Mouse (Mus musculus) C2C12 (cell line): ENCODE measurements around the gene Chrne.

Experiments
- CEBPB ChIP-seq: IDR thresholded peaks from one replicate; pipeline ENCODE4 v1.6.1; 2011; ENCODE audit warnings: low read depth, mild to moderate bottlenecking, control low read depth, moderate library complexity
- CTCF ChIP-seq: IDR thresholded peaks from one replicate; pipeline ENCODE4 v1.5.1; 2011; ENCODE audit not compliant: control insufficient read depth, insufficient read depth, insufficient read length
- FOSL1 ChIP-seq: IDR thresholded peaks from one replicate; pipeline ENCODE4 v1.8.0; 2011; ENCODE audit warnings: mild to moderate bottlenecking, low read length; ENCODE audit not compliant: poor library complexity, insufficient read depth, severe bottlenecking
- MAX ChIP-seq: IDR thresholded peaks from one replicate; pipeline ENCODE4 v1.6.1; 2011; ENCODE audit warnings: mild to moderate bottlenecking, control low read depth
- MYOG ChIP-seq: IDR thresholded peaks from one replicate; pipeline ENCODE4 v1.6.1; 2011; ENCODE audit not compliant: control insufficient read depth, insufficient read length; ENCODE audit errors: extremely low read depth
- USF1 ChIP-seq: IDR thresholded peaks from one replicate; pipeline ENCODE4 v1.6.1; 2011; ENCODE audit warnings: low read depth, mild to moderate bottlenecking, control low read depth, moderate library complexity

DNA sequence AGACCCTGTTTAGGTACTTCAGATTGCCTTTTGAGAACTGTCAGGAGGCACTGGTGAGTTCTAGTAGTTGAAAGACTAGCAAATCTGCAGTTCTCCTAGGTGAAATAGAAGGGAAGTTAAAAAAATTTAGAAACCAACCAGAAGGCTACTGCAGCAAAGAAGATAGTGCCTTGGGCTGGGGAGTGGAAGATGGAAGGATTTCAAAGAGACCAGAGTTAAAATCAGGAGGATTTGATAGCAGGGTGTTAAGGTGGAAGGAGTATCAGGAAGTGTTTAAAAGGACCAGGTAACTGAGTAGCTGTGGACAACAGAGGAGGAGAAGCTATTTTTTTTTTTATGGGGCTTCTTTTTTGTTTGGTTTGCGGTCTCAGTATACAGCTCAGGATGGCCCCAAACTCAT, 18.7 kb upstream of the Chrne start:
- TF ChIP-seq CTCF (no peak), CEBPB (no peak), MAX (no peak), USF1 (no peak), FOSL1 (no peak), MYOG (no peak)
